Mouse (Mus musculus) embryonic facial prominence, embryonic 12.5 days (tissue): ENCODE data around the gene Erg28. TPM values are rescaled to one million over a fixed set of nuclear protein-coding genes. Genes with fewer than 3 reads are reported as not detected.

Experiments used
- ATAC-seq: fragments of 200-750 bp; cut with Nextera tagmentation; 2 replicates; pipeline ENCODE4 v1.8.0; 2017; ENCODE audit not compliant: insufficient number of reproducible peaks, insufficient read depth, low FRiP score, low TSS enrichment
- H3K27ac ChIP-seq: fragments of 300-500 bp; sonication (generic); 2 replicates; pipeline ENCODE4 v1.5.1; 2016; ENCODE audit warnings: mild to moderate bottlenecking
- H3K27me3 ChIP-seq: fragments of 300-500 bp; sonication (generic); 2 replicates; pipeline ENCODE4 v1.6.1; 2016; ENCODE audit warnings: mild to moderate bottlenecking, moderate library complexity
- H3K36me3 ChIP-seq: fragments of 300-500 bp; sonication (generic); 2 replicates; pipeline ENCODE4 v1.6.1; 2016; ENCODE audit warnings: mild to moderate bottlenecking
- H3K4me1 ChIP-seq: fragments of 300-500 bp; sonication (generic); 2 replicates; pipeline ENCODE4 v1.6.1; 2016
- H3K4me2 ChIP-seq: fragments of 300-500 bp; sonication (generic); replicated peaks from 2 replicates; pipeline ENCODE4 v1.6.1; 2016; ENCODE audit warnings: mild to moderate bottlenecking, moderate library complexity
- H3K4me3 ChIP-seq: fragments of 300-500 bp; sonication (generic); 2 replicates; pipeline ENCODE4 v1.5.1; 2016; ENCODE audit warnings: mild to moderate bottlenecking
- H3K9ac ChIP-seq: fragments of 300-500 bp; sonication (generic); 2 replicates; pipeline ENCODE4 v1.6.1; 2016; ENCODE audit warnings: mild to moderate bottlenecking, moderate library complexity
- H3K9me3 ChIP-seq: fragments of 300-500 bp; sonication (generic); 2 replicates; pipeline ENCODE4 v1.6.1; 2016; ENCODE audit warnings: mild to moderate bottlenecking, moderate library complexity
- WGBS: fragments of 180-500 bp; shearing (Covaris S2); methylation state at CpG from one replicate; pipeline ENCODE4 v1.1.7; 2016; 5-methylcytosine and 5-hydroxymethylcytosine counted together
- polyA plus RNA-seq: library from polyadenylated mRNA; unstranded; fragments of >200 nt; fragmentation: Nextera tagmentation; extraction: Ambion mirVana; gene quantifications from 2 replicates; pipeline ENCODE4 v1.2.1, GENCODE M21; 2016

Gene Erg28
- polyA plus RNA-seq, 1 experiment from 2014 or later: 109 TPM

- Histone ChIP-seq H3K9ac (no peak overlapping the region), H3K4me1 (no peaks in the 10 kb centered on the region), H3K36me3 (peaks cover 40% of the 10 kb centered on the region), H3K4me3 (no peak overlapping the region), H3K9me3 (no peaks in the 10 kb centered on the region), H3K27ac (no peak overlapping the region), H3K4me2 (no peak overlapping the region), H3K27me3 (no peaks in the 10 kb centered on the region)
- 97% methylated on average over 4 of the region's 4 CpGs for WGBS
- no peak for ATAC-seq
Measured at GRCm38 (mm10) chr12:85811676-85812075, 12.7 kb downstream of the Erg28 start.

GRCm38 (mm10) chr12:85810959-85811358 is 13.4 kb downstream of the Erg28 start:
- H3K9ac ChIP-seq: no peak overlapping the region
- ATAC-seq: no peak
- no peaks in the 10 kb centered on the region for H3K27me3 ChIP-seq
- peaks cover 34% of the 10 kb centered on the region for H3K36me3 ChIP-seq
- no peak overlapping the region for H3K4me3 ChIP-seq
- no peaks in the 10 kb centered on the region for H3K9me3 ChIP-seq
- H3K27ac ChIP-seq: no peak overlapping the region
- no peaks in the 10 kb centered on the region for H3K4me1 ChIP-seq
- H3K4me2 ChIP-seq: no peak overlapping the region

- no peaks in the 10 kb centered on the region for H3K27me3 ChIP-seq
- WGBS: 75% methylated on average over 6 of the region's 6 CpGs
- H3K36me3 ChIP-seq: peaks cover 30% of the 10 kb centered on the region
- no peak overlapping the region for H3K27ac ChIP-seq
- no peak for ATAC-seq
- H3K4me3 ChIP-seq: no peak overlapping the region
- no peaks in the 10 kb centered on the region for H3K9me3 ChIP-seq
- H3K4me1 ChIP-seq: no peaks in the 10 kb centered on the region
- no peak overlapping the region for H3K4me2 ChIP-seq
- H3K9ac ChIP-seq: no peak overlapping the region
Measured at GRCm38 (mm10) chr12:85809726-85810125, 14.6 kb downstream of the Erg28 start.

- Histone ChIP-seq H3K4me2 (no peak overlapping the region), H3K36me3 (no peaks in the 10 kb centered on the region), H3K9ac (no peak overlapping the region), H3K9me3 (no peaks in the 10 kb centered on the region), H3K4me1 (no peaks in the 10 kb centered on the region), H3K27ac (no peak overlapping the region), H3K27me3 (no peaks in the 10 kb centered on the region), H3K4me3 (no peak overlapping the region)
- no peak for ATAC-seq
- WGBS: 38% methylated on average over 9 of the region's 9 CpGs
Measured at GRCm38 (mm10) chr12:85800031-85800430, 24.3 kb downstream of the Erg28 start.

GRCm38 (mm10) chr12:85795551-85795950 is 28.8 kb downstream of the Erg28 start:
- H3K36me3 ChIP-seq: no peaks in the 10 kb centered on the region
- no peaks in the 10 kb centered on the region for H3K9me3 ChIP-seq
- WGBS: 86% methylated on average over 1 of the region's 1 CpGs
- ATAC-seq: no peak
- H3K4me3 ChIP-seq: no peak overlapping the region
- H3K27me3 ChIP-seq: no peaks in the 10 kb centered on the region
- no peaks in the 10 kb centered on the region for H3K4me1 ChIP-seq
- no peak overlapping the region for H3K4me2 ChIP-seq
- no peak overlapping the region for H3K9ac ChIP-seq
- no peak overlapping the region for H3K27ac ChIP-seq

- Histone ChIP-seq H3K9me3 (no peaks in the 10 kb centered on the region), H3K27me3 (no peaks in the 10 kb centered on the region), H3K4me3 (no peak overlapping the region), H3K36me3 (no peaks in the 10 kb centered on the region), H3K4me1 (no peaks in the 10 kb centered on the region), H3K27ac (no peak overlapping the region), H3K9ac (no peak overlapping the region), H3K4me2 (no peak overlapping the region)
- no peak for ATAC-seq
- WGBS: 83% methylated on average over 2 of the region's 2 CpGs
Measured at GRCm38 (mm10) chr12:85794094-85794493, 30.3 kb downstream of the Erg28 start.

- WGBS: 62% methylated on average over 6 of the region's 6 CpGs
- no peaks in the 10 kb centered on the region for H3K27me3 ChIP-seq
- no peak for ATAC-seq
- H3K27ac ChIP-seq: no peak overlapping the region
- no peak overlapping the region for H3K4me2 ChIP-seq
- H3K4me3 ChIP-seq: no peak overlapping the region
- no peak overlapping the region for H3K9ac ChIP-seq
- no peaks in the 10 kb centered on the region for H3K4me1 ChIP-seq
- no peaks in the 10 kb centered on the region for H3K36me3 ChIP-seq
- no peaks in the 10 kb centered on the region for H3K9me3 ChIP-seq
Measured at GRCm38 (mm10) chr12:85792821-85793346, 31.5 kb downstream of the Erg28 start.

GRCm38 (mm10) chr12:85792158-85792557 is 32.2 kb downstream of the Erg28 start:
- Histone ChIP-seq H3K36me3 (no peaks in the 10 kb centered on the region), H3K4me1 (no peaks in the 10 kb centered on the region), H3K4me2 (no peak overlapping the region), H3K9ac (no peak overlapping the region), H3K4me3 (no peak overlapping the region), H3K27ac (no peak overlapping the region), H3K27me3 (no peaks in the 10 kb centered on the region), H3K9me3 (no peaks in the 10 kb centered on the region)
- 73% methylated on average over 4 of the region's 4 CpGs for WGBS
- no peak for ATAC-seq

GRCm38 (mm10) chr12:85784916-85785815 is 39.2 kb downstream of the Erg28 start:
- H3K4me3 ChIP-seq: no peak overlapping the region
- no peak overlapping the region for H3K9ac ChIP-seq
- H3K36me3 ChIP-seq: no peaks in the 10 kb centered on the region
- H3K4me2 ChIP-seq: no peak overlapping the region
- no peak overlapping the region for H3K27ac ChIP-seq
- 70% methylated on average over 19 of the region's 19 CpGs for WGBS
- H3K27me3 ChIP-seq: no peaks in the 10 kb centered on the region
- ATAC-seq: no peak
- no peaks in the 10 kb centered on the region for H3K9me3 ChIP-seq
- no peaks in the 10 kb centered on the region for H3K4me1 ChIP-seq

GRCm38 (mm10) chr12:85781606-85782005 is 42.7 kb downstream of the Erg28 start:
- Histone ChIP-seq H3K27ac (no peak overlapping the region), H3K9me3 (no peaks in the 10 kb centered on the region), H3K27me3 (no peaks in the 10 kb centered on the region), H3K36me3 (no peaks in the 10 kb centered on the region), H3K9ac (no peak overlapping the region), H3K4me3 (no peak overlapping the region), H3K4me1 (0 out of 2 replicates have a peak, but pooled peaks cover 2% of the 10 kb centered on the region), H3K4me2 (no peak overlapping the region)
- 86% methylated on average over 3 of the region's 3 CpGs for whole genome bisulfite sequencing
- no peak for ATAC-seq

- Histone ChIP-seq H3K9me3 (no peaks in the 10 kb centered on the region), H3K4me2 (no peak overlapping the region), H3K4me1 (0 out of 2 replicates have a peak, but pooled peaks cover 2% of the 10 kb centered on the region), H3K36me3 (no peaks in the 10 kb centered on the region), H3K27me3 (no peaks in the 10 kb centered on the region), H3K27ac (no peak overlapping the region), H3K9ac (no peak overlapping the region), H3K4me3 (no peak overlapping the region)
- ATAC-seq: no peak
- WGBS: 96% methylated on average over 5 of the region's 5 CpGs
Measured at GRCm38 (mm10) chr12:85779707-85780106, 44.6 kb downstream of the Erg28 start.

GRCm38 (mm10) chr12:85778962-85779361 is 45.4 kb downstream of the Erg28 start:
- Histone ChIP-seq H3K4me3 (no peak overlapping the region), H3K27me3 (no peaks in the 10 kb centered on the region), H3K4me1 (0 out of 2 replicates have a peak, but pooled peaks cover 2% of the 10 kb centered on the region), H3K36me3 (no peaks in the 10 kb centered on the region), H3K4me2 (no peak overlapping the region), H3K27ac (no peak overlapping the region), H3K9me3 (0 out of 2 replicates have a peak, but pooled peaks cover under 1% of the 10 kb centered on the region), H3K9ac (no peak overlapping the region)
- WGBS: 72% methylated on average over 3 of the region's 3 CpGs
- ATAC-seq: no peak
